Mouse (Mus musculus) limb, embryonic 11.5 days (tissue): ENCODE data around the gene Olr1. TPM values are rescaled to one million over a fixed set of nuclear protein-coding genes. Genes with fewer than 3 reads are reported as not detected.
A peak's percentile ranks its signal among the peaks of the same experiment; 100 is the strongest.

Experiments used
- ATAC-seq: fragments of 200-750 bp; cut with Nextera tagmentation; 2 replicates; pipeline ENCODE4 v1.8.0; 2017; ENCODE audit warnings: low read depth; ENCODE audit not compliant: insufficient number of reproducible peaks, low FRiP score, low TSS enrichment
- DNase-seq: peaks from one replicate; pipeline ENCODE4 v3.0.0-alpha.2; 2015; ENCODE audit warnings: low spot score
- H3K27ac ChIP-seq: fragments of 300-500 bp; sonication (generic); replicated peaks from 2 replicates; pipeline ENCODE4 v1.5.1; 2014; ENCODE audit warnings: low read depth, mild to moderate bottlenecking, low read length
- H3K27me3 ChIP-seq: fragments of 300-500 bp; sonication (generic); 2 replicates; pipeline ENCODE4 v1.6.1; 2014; ENCODE audit warnings: mild to moderate bottlenecking, low read length, mixed read lengths; ENCODE audit not compliant: control insufficient read depth, insufficient read depth
- H3K36me3 ChIP-seq: fragments of 300-500 bp; sonication (generic); 2 replicates; pipeline ENCODE4 v1.6.1; 2014; ENCODE audit warnings: mild to moderate bottlenecking, low read length, moderate library complexity, mixed read lengths; ENCODE audit not compliant: control insufficient read depth, insufficient read depth
- H3K4me1 ChIP-seq: fragments of 300-500 bp; sonication (generic); 2 replicates; pipeline ENCODE4 v1.6.1; 2014; ENCODE audit warnings: low read length, mixed read lengths; ENCODE audit not compliant: control insufficient read depth, insufficient read depth
- H3K4me2 ChIP-seq: fragments of 300-500 bp; sonication (generic); 2 replicates; pipeline ENCODE4 v1.6.1; 2014; ENCODE audit warnings: low read depth, mild to moderate bottlenecking, moderate library complexity; ENCODE audit not compliant: severe bottlenecking
- H3K4me3 ChIP-seq: fragments of 300-500 bp; sonication (generic); 2 replicates; pipeline ENCODE4 v1.5.1; 2014; ENCODE audit warnings: low read depth, low read length
- H3K9ac ChIP-seq: fragments of 300-500 bp; sonication (generic); 2 replicates; pipeline ENCODE4 v1.6.1; 2014; ENCODE audit warnings: mild to moderate bottlenecking, low read length
- H3K9me3 ChIP-seq: fragments of 300-500 bp; sonication (generic); 2 replicates; pipeline ENCODE4 v1.6.1; 2016; ENCODE audit warnings: low read length; ENCODE audit not compliant: control insufficient read depth
- WGBS: fragments of 180-500 bp; shearing (Covaris S2); extraction: QIAGEN DNeasy Blood & Tissue Kit; methylation state at CpG from one replicate; pipeline ENCODE4 v1.1.7; 2014; 5-methylcytosine and 5-hydroxymethylcytosine counted together
- polyA plus RNA-seq: library from polyadenylated mRNA; unstranded; fragments of >200 nt; fragmentation: Nextera tagmentation; extraction: Ambion mirVana; gene quantifications from 2 replicates; pipeline ENCODE4 v1.2.1, GENCODE M21; 2014

Gene Olr1
- polyA plus RNA-seq, 1 experiment from 2014 or later, result not detected

GRCm38 (mm10) chr6:129534627-129535190 lies 27.7 kb upstream of the Olr1 start:
- H3K4me3 ChIP-seq, result no peak overlapping the region
- DNase-seq, result no peak
- ATAC-seq, result no peak
- H3K27me3 ChIP-seq, result no peaks in the 10 kb centered on the region
- H3K36me3 ChIP-seq, result 0 out of 2 replicates have a peak, but pooled peaks cover 3% of the 10 kb centered on the region
- H3K9ac ChIP-seq, result no peak overlapping the region
- H3K9me3 ChIP-seq, result no peaks in the 10 kb centered on the region
- 67% methylated on average over 4 of the region's 4 CpGs for WGBS
- H3K4me1 ChIP-seq, result peaks cover 6% of the 10 kb centered on the region; the same call in 1 of the 2 replicates
- H3K27ac ChIP-seq, result no peak overlapping the region
- H3K4me2 ChIP-seq, result peak overlapping the region; percentile 90; the same call in 1 of the 2 replicates

GRCm38 (mm10) chr6:129534057-129534456 lies 27.1 kb upstream of the Olr1 start:
- Histone ChIP-seq H3K27me3 (no peaks in the 10 kb centered on the region), H3K36me3 (no peaks in the 10 kb centered on the region), H3K27ac (no peak overlapping the region), H3K4me1 (peaks cover 6% of the 10 kb centered on the region; the same call in 1 of the 2 replicates), H3K4me2 (peak overlapping the region; percentile 90), H3K9me3 (no peaks in the 10 kb centered on the region), H3K4me3 (peak overlapping the region; percentile 74), H3K9ac (0 out of 2 replicates have a peak overlapping the region, but pooled peaks have one; percentile 27)
- no peak for DNase-seq
- 17% methylated on average over 9 of the region's 9 CpGs for WGBS
- ATAC-seq, result peak; percentile 33; the same call in 1 of the 2 replicates

GRCm38 (mm10) chr6:129532942-129533860 lies 26.2 kb upstream of the Olr1 start, which contains the start of gene Gabarapl1:
Gene Gabarapl1 (plus strand): TSS chr6:129533160.
- Histone ChIP-seq H3K9me3 (no peaks in the 10 kb centered on the region), H3K36me3 (no peaks in the 10 kb centered on the region), H3K4me2 (peak within 1 kb of the TSS; percentile 90), H3K4me1 (peaks cover 6% of the 10 kb centered on the region; the same call in 1 of the 2 replicates), H3K27ac (no peak within 1 kb of the TSS), H3K27me3 (no peaks in the 10 kb centered on the region), H3K9ac (peak within 1 kb of the TSS; percentile 76), H3K4me3 (peak within 1 kb of the TSS; percentile 74)
- DNase-seq (peak; percentile 86), ATAC-seq (peak; percentile 84)
- WGBS, result under 1% methylated on average over 55 of the region's 55 CpGs

GRCm38 (mm10) chr6:129532556-129532941 lies 25.6 kb upstream of the Olr1 start:
- Histone ChIP-seq H3K9ac (peak overlapping the region; percentile 30; the same call in 1 of the 2 replicates), H3K4me2 (peak overlapping the region; percentile 90; the same call in 1 of the 2 replicates), H3K4me1 (peaks cover 6% of the 10 kb centered on the region; the same call in 1 of the 2 replicates), H3K36me3 (no peaks in the 10 kb centered on the region), H3K27me3 (no peaks in the 10 kb centered on the region), H3K9me3 (no peaks in the 10 kb centered on the region), H3K4me3 (peak overlapping the region; percentile 74), H3K27ac (no peak overlapping the region)
- ATAC-seq (peak; percentile 16; the same call in 1 of the 2 replicates), DNase-seq (peak; percentile 53)
- 32% methylated on average over 7 of the region's 7 CpGs for WGBS

GRCm38 (mm10) chr6:129530261-129530660 lies 23.3 kb upstream of the Olr1 start:
- DNase-seq, result no peak
- H3K9ac ChIP-seq, result no peak overlapping the region
- ATAC-seq, result no peak
- no peak overlapping the region for H3K27ac ChIP-seq
- H3K4me3 ChIP-seq, result no peak overlapping the region
- peaks cover 6% of the 10 kb centered on the region; the same call in 1 of the 2 replicates for H3K4me1 ChIP-seq
- no peaks in the 10 kb centered on the region for H3K9me3 ChIP-seq
- no peak overlapping the region for H3K4me2 ChIP-seq
- H3K36me3 ChIP-seq, result no peaks in the 10 kb centered on the region
- H3K27me3 ChIP-seq, result no peaks in the 10 kb centered on the region

- no peaks in the 10 kb centered on the region for H3K36me3 ChIP-seq
- 94% methylated on average over 1 of the region's 1 CpGs for WGBS
- H3K9me3 ChIP-seq, result no peaks in the 10 kb centered on the region
- no peak overlapping the region for H3K27ac ChIP-seq
- no peak overlapping the region for H3K9ac ChIP-seq
- no peak overlapping the region for H3K4me3 ChIP-seq
- no peaks in the 10 kb centered on the region for H3K27me3 ChIP-seq
- ATAC-seq (no peak), DNase-seq (no peak)
- H3K4me2 ChIP-seq, result no peak overlapping the region
- H3K4me1 ChIP-seq, result peaks cover 2% of the 10 kb centered on the region; the same call in 1 of the 2 replicates
These were observed 22.6 kb upstream of the Olr1 start for GRCm38 (mm10) chr6:129529605-129530004.

GRCm38 (mm10) chr6:129527416-129527815 lies 20.5 kb upstream of the Olr1 start:
- Histone ChIP-seq H3K9ac (no peak overlapping the region), H3K27ac (no peak overlapping the region), H3K4me3 (no peak overlapping the region), H3K27me3 (no peaks in the 10 kb centered on the region), H3K36me3 (no peaks in the 10 kb centered on the region), H3K4me1 (no peaks in the 10 kb centered on the region), H3K4me2 (no peak overlapping the region), H3K9me3 (no peaks in the 10 kb centered on the region)
- 88% methylated on average over 2 of the region's 2 CpGs for WGBS
- no peak for DNase-seq
- ATAC-seq, result no peak

GRCm38 (mm10) chr6:129526069-129526468 lies 19.1 kb upstream of the Olr1 start:
- Histone ChIP-seq H3K27me3 (no peaks in the 10 kb centered on the region), H3K4me1 (no peaks in the 10 kb centered on the region), H3K27ac (no peak overlapping the region), H3K9ac (no peak overlapping the region), H3K4me3 (no peak overlapping the region), H3K4me2 (no peak overlapping the region), H3K9me3 (no peaks in the 10 kb centered on the region), H3K36me3 (no peaks in the 10 kb centered on the region)
- no peak for DNase-seq
- ATAC-seq, result no peak
